Mouse (Mus musculus) T-helper 2 cell (primary cell): ENCODE results near the gene Nop2.

ENCODE experiments used
- in situ Hi-C: fragments of 300-600 bp; cut with MboI, MseI; formaldehyde crosslinking; loops from one replicate; pipeline ENCODE4 v1.15.1; 2025; ENCODE audit warnings: high pct_unique_total_duplicates

The Nop2 gene

GRCm38 (mm10) chr6:125131302-125132156, at the start of gene Nop2:
TSS of gene Nop2 (plus strand) at chr6:125131909.
- in situ Hi-C loops, result loop anchor here (5.0 kb wide), 1 partner anchor 101 kb away; the partner anchor contains the start of gene Tapbpl

GRCm38 (mm10) chr6:125082801-125083386, 48.8 kb upstream of the Nop2 start:
- in situ Hi-C loops, result loop anchor here (5.0 kb wide), 1 partner anchor 36 kb away; the partner anchor contains the start of gene Acrbp

- in situ Hi-C loops, result loop anchor here (5.0 kb wide), 1 partner anchor 37 kb away; the partner anchor contains the start of gene Acrbp
Observed at GRCm38 (mm10) chr6:125084424-125084823, 47.3 kb upstream of the Nop2 start.

GRCm38 (mm10) chr6:125087937-125088336, 43.8 kb upstream of the Nop2 start:
- in situ Hi-C loops, result no loop called here

- in situ Hi-C loops, result no loop called here
Observed at GRCm38 (mm10) chr6:125088561-125089321, 43.0 kb upstream of the Nop2 start.

- in situ Hi-C loops, result no loop called here
Observed at GRCm38 (mm10) chr6:125089521-125090321, 42.0 kb upstream of the Nop2 start.

GRCm38 (mm10) chr6:125090341-125091085, 41.2 kb upstream of the Nop2 start:
- in situ Hi-C loops, result no loop called here

GRCm38 (mm10) chr6:125092372-125092771, 39.3 kb upstream of the Nop2 start:
- in situ Hi-C loops, result no loop called here

- in situ Hi-C loops, result no loop called here
Observed at GRCm38 (mm10) chr6:125094843-125095242, 36.9 kb upstream of the Nop2 start.

GRCm38 (mm10) chr6:125095391-125096278, 36.1 kb upstream of the Nop2 start, which contains the start of gene Chd4:
TSS of gene Chd4 (plus strand) at chr6:125095981.
- in situ Hi-C loops, result no loop called here

GRCm38 (mm10) chr6:125096279-125096596, 35.5 kb upstream of the Nop2 start:
- in situ Hi-C loops, result no loop called here

- in situ Hi-C loops, result no loop called here
Observed at GRCm38 (mm10) chr6:125096597-125097345, 34.9 kb upstream of the Nop2 start.

- in situ Hi-C loops, result no loop called here
Observed at GRCm38 (mm10) chr6:125097346-125097689, 34.4 kb upstream of the Nop2 start.

- in situ Hi-C loops, result no loop called here
Observed at GRCm38 (mm10) chr6:125097951-125098350, 33.8 kb upstream of the Nop2 start.

GRCm38 (mm10) chr6:125098513-125098912, 33.2 kb upstream of the Nop2 start:
- in situ Hi-C loops, result no loop called here

- in situ Hi-C loops, result no loop called here
Observed at GRCm38 (mm10) chr6:125099421-125099971, 32.2 kb upstream of the Nop2 start.

GRCm38 (mm10) chr6:125101444-125101843, 30.3 kb upstream of the Nop2 start:
- in situ Hi-C loops, result loop anchor here (5.0 kb wide), 1 partner anchor 36 kb away; no protein-coding TSS in a partner anchor

- in situ Hi-C loops, result loop anchor here (5.0 kb wide), 1 partner anchor 33 kb away; no protein-coding TSS in a partner anchor
Observed at GRCm38 (mm10) chr6:125104223-125104622, 27.5 kb upstream of the Nop2 start.
